Mouse (Mus musculus): ENCODE data around the gene Cmc1. TPM values are rescaled to one million over a fixed set of nuclear protein-coding genes. Genes with fewer than 3 reads are reported as not detected.

Cmc1 gene
- total RNA-seq, 1 experiment from 2014 or later = 52.2 TPM

GRCm38 (mm10) chr9:118045011-118045533, 104.9 kb downstream of the Cmc1 start:
- no peak for ATAC-seq (replicated peaks in 1 of 2; ENCODE audit: insufficient read depth in 1 of 2, low FRiP score in 2 of 2, low TSS enrichment in 1 of 2, low read depth in 1 of 2, poor library complexity in 2 of 2, severe bottlenecking in 2 of 2)

- no peak for ATAC-seq (replicated peaks in 1 of 2; ENCODE audit: insufficient read depth in 1 of 2, low FRiP score in 2 of 2, low TSS enrichment in 1 of 2, low read depth in 1 of 2, poor library complexity in 2 of 2, severe bottlenecking in 2 of 2)
These were observed 106.4 kb downstream of the Cmc1 start for GRCm38 (mm10) chr9:118043581-118043980.

GRCm38 (mm10) chr9:118042738-118043137, 107.2 kb downstream of the Cmc1 start:
- ATAC-seq (replicated peaks in 1 of 2; ENCODE audit: insufficient read depth in 1 of 2, low FRiP score in 2 of 2, low TSS enrichment in 1 of 2, low read depth in 1 of 2, poor library complexity in 2 of 2, severe bottlenecking in 2 of 2) = no peak

- ATAC-seq (replicated peaks in 1 of 2; ENCODE audit: insufficient read depth in 1 of 2, low FRiP score in 2 of 2, low TSS enrichment in 1 of 2, low read depth in 1 of 2, poor library complexity in 2 of 2, severe bottlenecking in 2 of 2) = no peak
These were observed 108.3 kb downstream of the Cmc1 start for GRCm38 (mm10) chr9:118041646-118042045.

- 0 out of 4 replicates have a peak, but pooled peaks have one; percentile 0 for ATAC-seq (replicated peaks in 1 of 2; ENCODE audit: insufficient read depth in 1 of 2, low FRiP score in 2 of 2, low TSS enrichment in 1 of 2, low read depth in 1 of 2, poor library complexity in 2 of 2, severe bottlenecking in 2 of 2)
These were observed 109.0 kb downstream of the Cmc1 start for GRCm38 (mm10) chr9:118041022-118041400.

- peak; percentile 96 for ATAC-seq (replicated peaks in 1 of 2; ENCODE audit: insufficient read depth in 1 of 2, low FRiP score in 2 of 2, low TSS enrichment in 1 of 2, low read depth in 1 of 2, poor library complexity in 2 of 2, severe bottlenecking in 2 of 2)
These were observed 109.6 kb downstream of the Cmc1 start, which contains the start of gene Azi2 for GRCm38 (mm10) chr9:118040218-118041021. Gene Azi2 (plus strand): TSS chr9:118040499.

- ATAC-seq (replicated peaks in 1 of 2; ENCODE audit: insufficient read depth in 1 of 2, low FRiP score in 2 of 2, low TSS enrichment in 1 of 2, low read depth in 1 of 2, poor library complexity in 2 of 2, severe bottlenecking in 2 of 2) = no peak
These were observed 115.0 kb downstream of the Cmc1 start for GRCm38 (mm10) chr9:118034990-118035389.

GRCm38 (mm10) chr9:118031694-118032093, 118.3 kb downstream of the Cmc1 start:
- ATAC-seq (replicated peaks in 1 of 2; ENCODE audit: insufficient read depth in 1 of 2, low FRiP score in 2 of 2, low TSS enrichment in 1 of 2, low read depth in 1 of 2, poor library complexity in 2 of 2, severe bottlenecking in 2 of 2) = no peak

- ATAC-seq (replicated peaks in 1 of 2; ENCODE audit: insufficient read depth in 1 of 2, low FRiP score in 2 of 2, low TSS enrichment in 1 of 2, low read depth in 1 of 2, poor library complexity in 2 of 2, severe bottlenecking in 2 of 2) = no peak
These were observed 119.7 kb downstream of the Cmc1 start for GRCm38 (mm10) chr9:118030252-118030651.

GRCm38 (mm10) chr9:118029490-118029889, 120.5 kb downstream of the Cmc1 start:
- ATAC-seq (replicated peaks in 1 of 2; ENCODE audit: insufficient read depth in 1 of 2, low FRiP score in 2 of 2, low TSS enrichment in 1 of 2, low read depth in 1 of 2, poor library complexity in 2 of 2, severe bottlenecking in 2 of 2) = no peak

GRCm38 (mm10) chr9:118024966-118025365, 125.0 kb downstream of the Cmc1 start:
- ATAC-seq (replicated peaks in 1 of 2; ENCODE audit: insufficient read depth in 1 of 2, low FRiP score in 2 of 2, low TSS enrichment in 1 of 2, low read depth in 1 of 2, poor library complexity in 2 of 2, severe bottlenecking in 2 of 2) = no peak

Other genes with a start within 250 kb of the Cmc1 start
- gene Azi2, start 109.7 kb downstream of the Cmc1 start, total RNA-seq (2017) = 55.0 and 69.5 TPM in 2 replicates

Data from hematopoietic stem cell, adult 5-6 weeks (primary cell).